Mouse (Mus musculus) activated CD4-positive, CD25-positive, alpha-beta regulatory T cell, adult 4 months (primary cell): ENCODE data around the gene Cad. TPM values are rescaled to one million over a fixed set of nuclear protein-coding genes. Genes with fewer than 3 reads are reported as not detected.

Experiments
- ATAC-seq: one replicate; pipeline ENCODE4 v1.8.0; 2017
- polyA plus RNA-seq, 2 experiments: library from polyadenylated mRNA; unstranded; fragments of 100-300 nt; shearing (Covaris generic); gene quantifications; one replicate each; pipeline ENCODE4 v1.2.1; 2017

Gene Cad
- polyA plus RNA-seq, 2 experiments from 2014 or later: 5.7 to 9.7 TPM

GRCm38 (mm10) chr5:31110781-31111180, 56.2 kb downstream of the Cad start:
- ATAC-seq: no peak

- ATAC-seq: no peak
Measured at GRCm38 (mm10) chr5:31116354-31116753, 61.8 kb downstream of the Cad start, which contains the start of gene Trim54. Gene Trim54 (plus strand): TSS chr5:31116712.

GRCm38 (mm10) chr5:31116912-31117311, 62.3 kb downstream of the Cad start:
- ATAC-seq: no peak

GRCm38 (mm10) chr5:31121111-31121510, 66.5 kb downstream of the Cad start:
- no peak for ATAC-seq

- no peak for ATAC-seq
Measured at GRCm38 (mm10) chr5:31123481-31123880, 68.9 kb downstream of the Cad start.

GRCm38 (mm10) chr5:31126050-31126449, 71.5 kb downstream of the Cad start:
- no peak for ATAC-seq

Other genes with a start within 250 kb of the Cad start
- 1 to 10 TPM; 2.5 to 2.7 TPM for gene Mapre3, start 240.1 kb upstream of the Cad start, polyA plus RNA-seq
- 10 to 100 TPM; 20.4 to 24.5 TPM for gene Tmem214, start 186.8 kb upstream of the Cad start, polyA plus RNA-seq
- gene Agbl5, start 166.1 kb upstream of the Cad start, polyA plus RNA-seq: 1 to 10 TPM; 4.6 to 6.5 TPM
- 100 to 1,000 TPM; 277 to 289 TPM for gene Ost4, start 147.0 kb upstream of the Cad start, polyA plus RNA-seq
- gene Emilin1, start 141.4 kb upstream of the Cad start, polyA plus RNA-seq: under 1 TPM; 0.33 to 0.42 TPM
- gene Khk, start 133.3 kb upstream of the Cad start, polyA plus RNA-seq: 10 to 100 TPM; 11.9 to 20.6 TPM
- under 1 TPM in 1 of 2 experiments, not detected in 1; 0.50 TPM for gene Cgref1, start 109.2 kb upstream of the Cad start, polyA plus RNA-seq
- 10 to 100 TPM; 60.4 to 71.0 TPM for gene Preb, start 94.4 kb upstream of the Cad start, polyA plus RNA-seq
- gene Tcf23, start 86.1 kb upstream of the Cad start, polyA plus RNA-seq: not detected
- gene Atraid, start 6.5 kb upstream of the Cad start, polyA plus RNA-seq: 10 to 100 TPM; 80.2 to 81.8 TPM
- 1 to 10 TPM; 2.7 to 3.2 TPM for gene Slc5a6, start 5.9 kb upstream of the Cad start, polyA plus RNA-seq
- gene Dnajc5g, start 51.5 kb downstream of the Cad start, polyA plus RNA-seq: under 1 TPM in 1 of 2 experiments, not detected in 1; 0.28 TPM
- not detected for gene Slc30a3, start 53.5 kb downstream of the Cad start, polyA plus RNA-seq
- not detected for gene Trim54, start 61.9 kb downstream of the Cad start, polyA plus RNA-seq
- gene Ucn, start 84.0 kb downstream of the Cad start, polyA plus RNA-seq: not detected
- gene Mpv17, start 99.5 kb downstream of the Cad start, polyA plus RNA-seq: 10 to 100 TPM; 44.0 to 44.5 TPM
- gene Gm29609, start 125.1 kb downstream of the Cad start, polyA plus RNA-seq: 1 to 10 TPM; 1.6 to 2.3 TPM
- gene Gtf3c2, start 125.4 kb downstream of the Cad start, polyA plus RNA-seq: 10 to 100 TPM; 64.6 to 66.3 TPM
- 100 to 1,000 TPM in 1 of 2 experiments, 10 to 100 TPM in 1; 99.1 to 123 TPM for gene Snx17, start 138.4 kb downstream of the Cad start, polyA plus RNA-seq
- 10 to 100 TPM; 37.6 to 41.9 TPM for gene Eif2b4, start 138.7 kb downstream of the Cad start, polyA plus RNA-seq
- 1 to 10 TPM; 2.4 to 4.4 TPM for gene Zfp513, start 147.5 kb downstream of the Cad start, polyA plus RNA-seq
- 10 to 100 TPM; 57.8 to 69.6 TPM for gene Ppm1g, start 165.9 kb downstream of the Cad start, polyA plus RNA-seq
- 10 to 100 TPM; 90.1 to 91.2 TPM for gene Nrbp1, start 186.1 kb downstream of the Cad start, polyA plus RNA-seq
- gene Gm9970, start 186.5 kb downstream of the Cad start, polyA plus RNA-seq: not detected
- gene Krtcap3, start 196.9 kb downstream of the Cad start, polyA plus RNA-seq: 10 to 100 TPM; 26.6 to 35.5 TPM
- 1 to 10 TPM; 2.6 to 7.2 TPM for gene Ift172, start 236.3 kb downstream of the Cad start, polyA plus RNA-seq
- not detected for gene Fndc4, start 241.3 kb downstream of the Cad start, polyA plus RNA-seq
- not detected for gene Gckr, start 242.7 kb downstream of the Cad start, polyA plus RNA-seq